Mouse (Mus musculus): ENCODE results near the gene Plxdc2.

Plxdc2 gene

DNA sequence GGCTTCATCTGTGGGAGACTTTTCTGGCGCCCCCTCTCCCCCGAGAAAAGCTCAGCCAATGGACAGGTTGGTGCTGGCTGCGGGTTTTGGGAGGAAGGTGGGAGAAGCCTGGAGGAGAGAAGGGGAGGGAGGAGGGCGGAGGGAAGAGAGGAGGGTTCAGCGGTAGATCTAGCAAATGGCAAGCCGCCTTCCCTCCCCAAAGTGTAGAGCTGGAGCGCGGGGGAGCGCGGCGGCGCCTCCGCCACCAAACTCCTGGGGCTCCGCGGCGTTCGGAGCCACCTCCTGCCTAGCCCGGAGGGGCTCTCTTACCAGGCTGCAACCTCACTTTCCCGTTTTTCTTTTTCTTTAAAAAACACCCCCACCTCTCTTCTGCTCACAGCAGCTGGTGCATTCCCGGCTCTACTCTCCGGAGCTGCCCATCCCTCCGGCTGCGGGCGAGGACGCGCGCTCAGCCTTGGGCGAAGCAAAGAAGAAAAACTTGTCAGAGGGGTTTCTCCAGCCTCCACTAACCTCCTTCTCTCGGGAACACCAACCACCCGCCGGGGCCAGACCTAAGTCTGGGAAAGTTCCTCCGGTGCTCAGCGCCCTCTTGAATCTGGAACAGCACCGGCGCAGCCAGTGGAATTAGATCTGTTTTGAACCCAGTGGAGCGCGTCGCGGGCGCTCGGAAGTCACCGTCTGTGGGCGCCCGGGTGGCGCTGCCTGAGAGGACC lies at the start of gene Plxdc2:
TSS of gene Plxdc2 (plus strand) at position 199 of the 713 bp plus-strand sequence.
- DNase-seq (ENCODE audit: extremely low read depth, low read depth, low spot score), result no peak

GRCm38 (mm10) chr2:16310387-16310786 lies 45.7 kb upstream of the Plxdc2 start:
- DNase-seq (ENCODE audit: extremely low read depth, low read depth, low spot score), result no peak

DNA sequence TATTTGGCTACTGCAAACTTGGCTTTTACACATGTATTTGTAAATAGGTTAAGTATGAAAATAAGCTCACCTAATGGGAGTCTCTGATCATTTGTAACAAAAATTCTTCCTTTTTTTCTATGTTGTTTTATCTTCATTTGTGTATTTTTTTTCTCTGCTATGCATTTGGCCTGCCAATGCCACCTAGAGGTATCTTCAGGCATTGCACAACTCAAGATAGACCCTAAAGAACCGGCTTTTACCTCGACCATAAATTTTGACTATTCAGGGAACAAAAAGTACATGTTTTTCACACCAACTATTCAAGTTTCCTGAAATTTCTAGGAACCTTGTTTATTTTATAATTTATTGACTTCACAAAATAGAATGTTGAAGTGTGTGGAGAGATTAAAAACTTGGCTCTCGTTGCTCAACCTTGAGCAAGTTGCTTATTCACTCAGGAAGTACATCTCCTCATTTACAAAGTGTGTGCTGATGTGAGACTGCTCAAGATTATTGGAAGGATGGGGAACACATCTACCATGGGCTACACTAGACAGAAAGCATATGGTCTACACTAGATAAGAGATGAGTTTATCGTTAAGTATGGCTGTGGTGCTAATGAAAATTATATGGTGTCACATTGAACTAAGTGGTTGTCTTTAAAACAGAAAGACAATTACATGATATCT lies 43.6 kb upstream of the Plxdc2 start:
- no peak for DNase-seq (ENCODE audit: extremely low read depth, low read depth, low spot score)

DNA sequence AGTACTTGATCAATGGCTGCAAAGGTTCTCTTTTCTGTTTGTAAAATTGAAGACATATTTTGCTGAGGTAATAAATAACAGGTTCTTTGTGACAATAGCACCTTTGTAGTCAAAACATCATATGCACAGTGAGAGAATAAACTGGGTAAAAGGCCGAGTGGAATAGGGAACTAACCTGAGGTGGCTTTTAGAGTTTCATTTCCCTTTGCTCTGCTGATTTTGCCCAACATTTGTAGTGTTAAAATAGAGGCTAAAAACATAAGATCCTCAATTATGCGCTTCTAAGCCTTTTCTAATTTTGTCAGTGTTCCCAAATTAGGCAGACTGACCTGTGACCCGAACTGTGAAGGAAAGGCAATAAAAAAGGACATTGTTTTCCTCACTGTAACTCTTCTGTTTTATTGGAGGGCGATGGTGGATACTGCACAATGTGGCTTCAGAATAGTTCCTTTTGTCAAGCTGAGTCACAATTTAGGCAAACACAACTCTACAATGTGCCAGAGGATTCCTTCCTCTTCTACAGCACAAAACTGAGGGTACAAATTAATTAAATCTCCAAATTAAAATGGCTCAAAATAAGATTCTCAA lies 20.8 kb upstream of the Plxdc2 start:
- no peak for DNase-seq (ENCODE audit: extremely low read depth, low read depth, low spot score)

DNA sequence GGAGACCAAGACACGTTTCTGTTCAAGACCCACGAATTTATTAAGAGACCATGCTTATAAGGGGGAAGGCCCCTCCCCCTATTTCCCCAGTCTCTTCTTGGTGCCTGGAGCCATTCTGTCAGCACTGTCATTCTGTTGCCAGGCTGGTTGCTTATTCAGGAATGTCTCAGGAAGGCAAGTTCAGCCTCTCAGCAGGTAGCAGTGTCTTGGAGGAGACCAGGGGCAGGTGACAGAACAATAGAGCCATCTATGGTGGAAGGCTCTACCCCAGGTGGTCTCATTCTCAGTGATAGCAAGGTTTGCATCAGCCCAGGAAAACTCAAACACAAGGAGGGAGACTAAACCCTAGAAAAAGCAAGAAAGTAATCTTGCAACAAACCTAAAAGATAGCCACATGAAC lies 11.5 kb upstream of the Plxdc2 start:
- no peak for DNase-seq (ENCODE audit: extremely low read depth, low read depth, low spot score)

DNA sequence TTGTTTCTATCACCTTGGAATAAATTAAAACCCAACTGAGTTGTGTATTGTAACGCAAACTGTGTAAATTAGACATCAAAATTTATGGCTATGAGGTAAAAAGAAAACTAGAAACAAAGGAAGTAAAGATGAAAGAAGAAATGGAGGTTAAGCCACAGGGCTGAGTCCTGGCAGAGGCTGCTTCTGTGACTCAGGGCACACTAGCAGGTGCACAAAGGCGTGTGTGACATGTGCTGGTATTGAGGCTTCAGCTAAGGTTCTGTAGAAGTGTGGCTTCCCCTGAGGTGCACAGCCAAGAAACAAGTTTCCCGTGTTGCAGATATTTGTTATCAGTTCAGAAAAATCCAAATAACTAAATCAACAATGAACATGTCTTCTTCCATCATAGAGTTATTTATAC lies 5.0 kb upstream of the Plxdc2 start:
- no peak for DNase-seq (ENCODE audit: extremely low read depth, low read depth, low spot score)

GRCm38 (mm10) chr2:16355611-16356105 lies 446 bp upstream of the Plxdc2 start:
- DNase-seq (ENCODE audit: extremely low read depth, low read depth, low spot score), result no peak

DNA sequence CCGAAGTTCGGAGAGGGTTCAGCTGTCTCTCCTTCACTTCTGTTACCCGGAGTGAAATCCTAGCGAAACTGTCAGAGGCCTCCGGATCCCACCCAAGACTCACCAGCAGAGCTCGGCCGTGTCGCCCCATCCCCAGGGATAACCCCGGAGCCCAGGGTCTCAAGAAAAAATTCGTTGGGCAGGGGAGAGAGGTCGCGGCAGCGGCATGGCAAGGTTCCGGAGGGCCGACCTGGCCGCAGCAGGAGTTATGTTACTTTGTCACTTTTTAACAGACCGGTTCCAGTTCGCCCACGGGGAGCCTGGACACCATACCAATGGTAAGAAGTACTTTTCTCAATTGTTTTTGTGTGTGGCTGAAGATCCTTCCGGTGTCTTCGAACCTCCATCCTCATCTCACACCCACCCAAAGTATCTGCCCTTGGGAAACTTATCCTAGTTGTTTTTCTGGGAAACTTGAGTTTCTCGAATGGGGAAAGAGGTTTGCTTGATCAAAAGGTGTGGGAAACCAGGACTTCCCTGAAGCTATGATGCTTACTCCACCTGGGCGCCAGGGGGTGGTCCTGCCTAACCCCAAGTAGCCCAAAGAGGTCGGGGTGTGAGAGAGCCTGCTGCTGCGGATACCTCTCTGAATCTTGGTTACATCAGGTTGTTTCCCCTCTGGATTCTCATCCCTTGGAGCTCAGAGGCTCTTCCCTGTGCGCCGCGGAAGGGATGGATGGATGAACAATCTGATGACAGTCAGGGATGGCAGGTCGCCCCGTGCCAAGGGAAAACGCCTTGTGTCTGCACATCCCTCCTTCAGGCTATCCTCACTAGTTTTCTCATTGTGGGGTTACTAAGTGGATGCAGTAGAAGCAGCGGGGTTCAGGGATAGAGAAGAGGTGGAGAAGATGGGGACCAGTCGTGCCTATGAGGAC lies 1.1 kb downstream of the Plxdc2 start:
- no peak for DNase-seq (ENCODE audit: extremely low read depth, low read depth, low spot score)

DNA sequence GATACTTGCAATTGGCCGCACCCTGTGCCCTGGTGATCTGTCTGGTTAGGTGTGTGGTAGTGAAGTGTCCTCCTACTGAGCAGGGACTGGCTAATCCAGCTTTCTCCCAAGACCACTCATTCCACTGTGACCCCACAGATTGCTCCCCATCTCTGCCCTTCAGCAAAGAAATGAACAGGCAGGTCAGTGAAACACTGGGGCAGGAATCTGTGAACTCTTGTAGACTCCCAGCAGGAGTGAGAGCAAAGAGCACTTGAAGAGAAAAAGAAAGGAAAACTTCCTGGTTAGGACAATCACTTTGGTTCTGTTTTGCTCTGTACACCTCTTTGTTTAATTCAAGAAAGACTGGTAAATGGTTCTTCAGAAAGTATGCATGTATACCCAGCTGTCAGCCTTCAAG lies 1.8 kb downstream of the Plxdc2 start:
- DNase-seq (ENCODE audit: extremely low read depth, low read depth, low spot score), result no peak

DNA sequence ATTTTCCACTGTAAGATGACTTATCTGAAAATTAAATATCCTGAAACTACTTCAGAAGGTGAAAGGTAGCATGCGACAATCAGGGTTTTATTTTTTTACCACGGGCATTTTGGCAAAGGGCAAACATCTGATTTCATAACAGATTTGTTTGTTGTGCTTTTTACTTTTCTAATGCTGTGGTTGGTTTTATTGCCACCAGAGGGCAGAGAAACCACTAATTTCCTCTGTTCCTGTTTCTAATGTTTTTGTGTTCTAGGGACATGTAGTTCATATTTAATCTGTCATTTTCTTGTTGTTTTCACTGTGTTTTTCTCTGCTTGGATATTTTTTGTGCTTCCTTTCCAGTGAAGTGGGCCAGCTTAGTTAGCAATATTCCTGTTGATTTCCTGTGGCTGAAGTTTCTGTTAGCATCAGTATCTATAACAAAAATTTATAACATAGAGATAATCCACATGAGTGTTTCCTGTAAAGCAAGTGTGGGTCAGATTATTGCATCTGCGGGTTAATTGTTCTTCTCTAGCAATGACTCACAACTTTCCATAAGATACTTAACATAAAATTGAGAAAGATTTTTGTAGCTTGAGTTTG lies 3.3 kb downstream of the Plxdc2 start:
- peak; percentile 46 for DNase-seq (ENCODE audit: extremely low read depth, low read depth, low spot score)

DNA sequence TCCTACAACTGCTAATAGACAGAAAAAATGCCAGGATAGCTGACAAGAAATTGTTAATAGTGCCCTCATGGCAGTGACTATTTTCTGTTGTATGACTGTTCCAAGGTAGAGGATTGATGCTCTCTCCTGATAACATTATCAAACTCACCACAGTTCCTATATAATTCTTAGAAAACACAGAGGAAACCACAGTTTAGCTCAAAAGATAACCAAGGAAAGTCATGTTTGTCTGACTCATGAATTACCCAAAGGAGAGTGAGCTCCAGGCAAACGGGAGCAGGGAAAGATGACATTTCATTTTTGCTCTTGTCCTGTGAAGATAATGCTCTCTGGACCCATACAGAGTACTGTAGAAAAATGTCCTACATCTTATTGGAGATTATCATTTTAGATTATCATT lies 8.6 kb downstream of the Plxdc2 start:
- DNase-seq (ENCODE audit: extremely low read depth, low read depth, low spot score), result no peak

DNA sequence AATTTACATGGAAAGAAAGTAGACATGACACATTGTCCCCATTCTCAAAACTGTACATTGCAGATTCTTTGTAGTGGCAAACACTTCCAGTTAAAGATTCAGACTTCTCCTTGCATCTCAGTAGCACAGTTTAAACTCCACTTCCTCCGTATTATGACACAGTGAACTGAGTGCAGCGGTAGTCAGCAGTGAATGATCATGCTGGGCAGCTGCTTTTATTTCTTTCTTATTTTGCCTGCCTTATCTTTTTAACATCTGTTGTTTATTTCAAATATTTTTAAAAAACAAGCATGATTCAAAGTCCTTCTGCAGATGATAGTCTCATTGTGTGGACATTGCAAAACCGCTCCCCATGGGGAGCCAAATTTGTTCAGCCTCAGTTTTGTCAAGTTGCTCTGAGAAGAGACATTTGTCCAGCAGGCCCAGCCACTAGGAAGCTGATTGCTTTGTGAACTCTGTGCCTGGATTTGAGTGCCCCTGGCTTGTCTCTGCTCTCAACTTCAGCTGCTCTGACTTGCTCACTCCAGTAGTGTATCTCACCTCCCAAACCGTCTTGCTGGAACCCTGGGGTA lies 9.8 kb downstream of the Plxdc2 start:
- DNase-seq (ENCODE audit: extremely low read depth, low read depth, low spot score), result no peak

- DNase-seq (ENCODE audit: extremely low read depth, low read depth, low spot score), result no peak
Observed at GRCm38 (mm10) chr2:16370419-16370818, 14.3 kb downstream of the Plxdc2 start.

DNA sequence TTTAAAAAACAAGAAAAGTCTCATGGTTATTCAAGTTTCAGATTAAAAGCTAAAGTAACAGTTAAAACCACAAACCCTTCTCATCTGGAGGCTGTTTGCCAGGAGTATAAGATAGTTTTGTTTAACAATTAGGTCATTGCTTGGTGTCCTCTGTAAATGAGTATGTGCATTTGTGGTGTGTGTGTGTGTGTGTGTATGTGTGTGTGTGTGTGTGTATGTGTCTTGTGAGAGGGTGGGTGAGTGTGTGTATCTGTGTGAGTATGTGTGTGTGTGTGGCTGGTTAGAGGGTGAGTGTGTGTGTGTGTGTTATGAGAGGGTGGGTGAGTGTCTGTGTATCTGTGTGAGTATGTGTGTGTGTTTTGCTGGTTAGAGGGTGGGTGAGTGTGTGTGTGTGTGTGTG lies 18.2 kb downstream of the Plxdc2 start:
- DNase-seq (ENCODE audit: extremely low read depth, low read depth, low spot score), result no peak

- no peak for DNase-seq (ENCODE audit: extremely low read depth, low read depth, low spot score)
Observed at GRCm38 (mm10) chr2:16386206-16386605, 30.1 kb downstream of the Plxdc2 start.

GRCm38 (mm10) chr2:16386692-16387091 lies 30.6 kb downstream of the Plxdc2 start:
- DNase-seq (ENCODE audit: extremely low read depth, low read depth, low spot score), result no peak

DNA sequence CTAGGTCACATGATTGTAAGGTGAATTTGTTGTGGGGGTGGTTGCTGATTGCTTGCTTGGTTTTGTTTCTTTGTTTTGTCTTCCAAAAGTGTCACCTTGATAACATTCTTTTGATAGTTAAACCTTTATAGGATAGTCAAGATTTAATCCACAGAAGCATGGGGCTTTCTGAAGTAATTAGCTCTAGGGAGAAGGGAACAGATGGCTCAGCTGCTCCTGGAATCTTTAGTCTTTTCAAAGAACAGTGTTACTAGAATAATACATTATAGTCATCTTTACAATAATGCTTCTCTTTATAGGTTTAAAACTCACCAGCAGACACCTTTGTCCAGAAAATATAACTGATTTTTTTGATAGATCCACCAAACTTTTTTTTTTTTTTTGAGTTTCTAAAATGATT lies 31.7 kb downstream of the Plxdc2 start:
- DNase-seq (ENCODE audit: extremely low read depth, low read depth, low spot score), result no peak

GRCm38 (mm10) chr2:16397501-16397900 lies 41.4 kb downstream of the Plxdc2 start:
- DNase-seq (ENCODE audit: extremely low read depth, low read depth, low spot score), result no peak

GRCm38 (mm10) chr2:16398006-16398405 lies 41.9 kb downstream of the Plxdc2 start:
- no peak for DNase-seq (ENCODE audit: extremely low read depth, low read depth, low spot score)

DNA sequence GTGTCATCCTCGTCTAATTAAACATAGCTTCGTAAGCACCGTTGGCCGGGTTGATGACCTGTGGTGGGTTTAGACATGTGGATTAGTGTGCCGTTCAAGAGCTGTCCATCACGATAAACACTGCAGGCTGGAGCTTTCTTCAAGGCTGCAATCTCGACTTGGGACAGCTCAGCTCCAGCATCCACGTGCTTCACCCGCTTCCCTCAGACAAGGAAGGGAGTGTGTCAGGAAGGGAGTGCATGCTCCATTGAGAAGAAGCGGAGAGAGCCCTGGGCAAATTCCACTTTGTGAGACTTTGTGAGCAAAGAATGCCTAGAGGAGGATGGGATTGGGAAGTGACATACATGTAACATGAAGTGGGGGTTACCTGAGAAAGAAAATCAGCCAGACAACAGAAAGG lies 42.8 kb downstream of the Plxdc2 start:
- DNase-seq (ENCODE audit: extremely low read depth, low read depth, low spot score), result no peak

Data from fat pad, adult 2 months (tissue).